Mouse (Mus musculus) CH12.LX (cell line): ENCODE measurements at regions not wholly inside any gene's neighbourhood (a gene's known extent, or its start where the extent isn't known, plus 50 kb on each side); places are given as distances from the start of the nearest gene placed in this dataset.
A peak's percentile ranks its signal among the peaks of the same experiment; 100 is the strongest.

Experiments
- DNase-seq: peaks from one replicate; pipeline ENCODE4 v3.0.0-alpha.2; 2013; ENCODE audit errors: extremely low read depth
- H3K27ac ChIP-seq: 2 replicates; pipeline ENCODE4 v1.5.1; 2012; ENCODE audit warnings: low read depth, mild to moderate bottlenecking, control low read depth, moderate library complexity; ENCODE audit not compliant: insufficient read depth
- H3K27me3 ChIP-seq: replicated peaks from 2 replicates; pipeline ENCODE3; 2012; ENCODE audit warnings: inconsistent platforms
- H3K36me3 ChIP-seq, 2 experiments: replicated peaks in 1 of 2; 2 replicates each; pipeline versions ENCODE3 to v1.6.1; 2012; ENCODE audit warnings: inconsistent platforms in 1 of 2, low read length in 1 of 2, mild to moderate bottlenecking in 1 of 2, mixed read lengths in 1 of 2, moderate library complexity in 1 of 2; ENCODE audit not compliant: control insufficient read depth in 1 of 2, insufficient read depth in 1 of 2
- H3K4me1 ChIP-seq, 2 experiments: 2 replicates each; pipeline ENCODE4 v1.6.1; 2012; ENCODE audit warnings: inconsistent platforms in 1 of 2, moderate library complexity in 1 of 2; ENCODE audit not compliant: insufficient read depth in 2 of 2, control insufficient read depth in 1 of 2
- H3K4me2 ChIP-seq: 2 replicates; pipeline ENCODE4 v1.6.1; 2012; ENCODE audit warnings: low read depth, mild to moderate bottlenecking, control low read depth; ENCODE audit not compliant: poor library complexity, insufficient read depth, severe bottlenecking
- H3K4me3 ChIP-seq, 3 experiments: fragments of 150-350 bp in 1 of 3; sonication (generic) in 1 of 3; replicated peaks in 1 of 3; 2 replicates each; pipeline versions ENCODE3 to v1.5.1; 2011 to 2012; ENCODE audit warnings: low read depth in 2 of 3, low read length in 2 of 3, mild to moderate bottlenecking in 2 of 3, moderate library complexity in 2 of 3, control low read depth in 1 of 3, improper control_type of control experiment in 1 of 3, inconsistent platforms in 1 of 3, mixed read lengths in 1 of 3; ENCODE audit not compliant: poor library complexity in 1 of 3
- H3K79me2 ChIP-seq: replicated peaks from 2 replicates; pipeline ENCODE4 v1.6.1; 2012; ENCODE audit warnings: mild to moderate bottlenecking, moderate library complexity; ENCODE audit not compliant: control insufficient read depth, poor library complexity, insufficient read depth, severe bottlenecking; ENCODE audit errors: extremely low read depth
- H3K9ac ChIP-seq: 2 replicates; pipeline ENCODE4 v1.6.1; 2012; ENCODE audit warnings: low read depth, mild to moderate bottlenecking, control low read depth, moderate library complexity; ENCODE audit not compliant: insufficient read depth
- H3K9me3 ChIP-seq: replicated peaks from 2 replicates; pipeline ENCODE3; 2012; ENCODE audit warnings: low read length, inconsistent platforms, mixed read lengths
- CHD1 ChIP-seq: IDR thresholded peaks from 2 replicates; pipeline ENCODE4 v1.6.1; 2012; ENCODE audit warnings: low read depth, low read length, improper control_type of control experiment, inconsistent platforms
- E2F4 ChIP-seq: IDR thresholded peaks from 2 replicates; pipeline ENCODE4 v1.6.1; 2011; ENCODE audit warnings: low read depth, low read length, improper control_type of control experiment; ENCODE audit not compliant: insufficient replicate concordance
- EP300 ChIP-seq: IDR thresholded peaks from 2 replicates; pipeline ENCODE4 v1.6.1; 2011; ENCODE audit warnings: low read length, improper control_type of control experiment
- GABPA ChIP-seq: IDR thresholded peaks from 2 replicates; pipeline ENCODE4 v1.6.1; 2012; ENCODE audit warnings: low read depth, low read length, improper control_type of control experiment, inconsistent platforms; ENCODE audit not compliant: insufficient replicate concordance
- JUN ChIP-seq: IDR thresholded peaks from 2 replicates; pipeline ENCODE4 v1.6.1; 2011; ENCODE audit warnings: low read depth, mild to moderate bottlenecking, low read length, improper control_type of control experiment, moderate library complexity; ENCODE audit not compliant: insufficient read depth
- MAX ChIP-seq: IDR thresholded peaks from 2 replicates; pipeline ENCODE4 v1.6.1; 2011; ENCODE audit warnings: low read length, improper control_type of control experiment
- MYC ChIP-seq: IDR thresholded peaks from 2 replicates; pipeline ENCODE4 v1.6.1; 2011; ENCODE audit warnings: low read depth, mild to moderate bottlenecking, improper control_type of control experiment, low read length
- PAX5 ChIP-seq: IDR thresholded peaks from 2 replicates; pipeline ENCODE4 v1.6.1; 2012; ENCODE audit warnings: low read length, inconsistent platforms, mixed read lengths
- POLR2A ChIP-seq: IDR thresholded peaks from 2 replicates; pipeline ENCODE4 v1.6.1; 2011; ENCODE audit warnings: low read depth, mild to moderate bottlenecking, improper control_type of control experiment, low read length
- SIN3A ChIP-seq: IDR thresholded peaks from 2 replicates; pipeline ENCODE4 v1.6.1; 2012; ENCODE audit warnings: low read length, improper control_type of control experiment, inconsistent platforms
- SMC3 ChIP-seq: IDR thresholded peaks from 2 replicates; pipeline ENCODE4 v1.6.1; 2011; ENCODE audit warnings: low read depth, low read length, improper control_type of control experiment
- TBP ChIP-seq: conservative IDR thresholded peaks from 2 replicates; pipeline ENCODE4 v1.6.1; 2011; ENCODE audit warnings: low read depth, low read length, improper control_type of control experiment
- ZKSCAN1 ChIP-seq: IDR thresholded peaks from 2 replicates; pipeline ENCODE4 v1.6.1; 2012; ENCODE audit warnings: low read depth, inconsistent platforms, low read length, improper control_type of control experiment, borderline replicate concordance
- ZMIZ1 ChIP-seq: IDR thresholded peaks from 2 replicates; pipeline ENCODE4 v1.6.1; 2012; ENCODE audit warnings: low read depth, mild to moderate bottlenecking, inconsistent platforms, low read length, improper control_type of control experiment
- dilution Hi-C: fragments of 300-500 bp; cut with MboI; formaldehyde crosslinking; loops from 2 replicates; pipeline ENCODE4 v1.14.3; 2020; ENCODE audit warnings: low sequenced_read_pairs; ENCODE audit not compliant: extremely low pct_unique_long_range_greater_than_20kb, extremely low pct_ligation_motif_present
- in situ Hi-C: fragments of 300-500 bp; cut with MboI; formaldehyde crosslinking; loops from 3 replicates; pipeline ENCODE4 v1.14.3; 2019; ENCODE audit warnings: low sequenced_read_pairs, low pct_ligation_motif_present, low pct_unique_long_range_greater_than_20kb, mixed read lengths

DNA sequence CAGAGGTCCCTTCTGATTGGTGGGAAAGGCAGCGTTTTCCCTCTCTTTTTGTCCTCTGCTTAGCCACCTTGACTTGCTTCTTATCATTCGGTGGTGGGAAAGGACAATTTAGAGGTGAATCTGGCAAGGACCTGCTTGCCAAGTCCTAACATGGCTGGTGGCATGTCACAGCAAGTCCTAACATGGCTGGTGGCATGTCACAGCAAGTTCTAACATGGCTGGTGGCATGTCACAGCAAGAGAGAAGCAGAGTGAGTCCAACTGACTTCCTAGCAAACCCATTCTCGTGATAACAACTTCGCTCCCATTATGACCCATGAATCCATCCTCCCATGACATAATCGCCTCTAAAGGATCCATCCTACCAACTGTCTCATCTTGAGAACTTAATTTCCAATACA is 183.1 kb downstream of the Lmo4 start:
- no peaks in the 10 kb centered on the region for H3K9me3 ChIP-seq
- H3K27me3 ChIP-seq = no peaks in the 10 kb centered on the region
- in situ Hi-C loops (no loop called here), dilution Hi-C loops (no loop called here)
- no peak overlapping the region for H3K27ac ChIP-seq
- H3K4me2 ChIP-seq = no peak overlapping the region
- no peaks in the 10 kb centered on the region for H3K36me3 ChIP-seq
- peak; percentile 97 for TF ChIP-seq CHD1
- TF ChIP-seq ZMIZ1 = no peak
- H3K4me3 ChIP-seq = no peak overlapping the region
- DNase-seq = no peak
- no peak overlapping the region for H3K9ac ChIP-seq
- peaks cover 12 to 15% of the 10 kb centered on the region in 2 experiments; a peak in 3 of 4 replicates for H3K4me1 ChIP-seq
- H3K79me2 ChIP-seq = no peaks in the 10 kb centered on the region

DNA sequence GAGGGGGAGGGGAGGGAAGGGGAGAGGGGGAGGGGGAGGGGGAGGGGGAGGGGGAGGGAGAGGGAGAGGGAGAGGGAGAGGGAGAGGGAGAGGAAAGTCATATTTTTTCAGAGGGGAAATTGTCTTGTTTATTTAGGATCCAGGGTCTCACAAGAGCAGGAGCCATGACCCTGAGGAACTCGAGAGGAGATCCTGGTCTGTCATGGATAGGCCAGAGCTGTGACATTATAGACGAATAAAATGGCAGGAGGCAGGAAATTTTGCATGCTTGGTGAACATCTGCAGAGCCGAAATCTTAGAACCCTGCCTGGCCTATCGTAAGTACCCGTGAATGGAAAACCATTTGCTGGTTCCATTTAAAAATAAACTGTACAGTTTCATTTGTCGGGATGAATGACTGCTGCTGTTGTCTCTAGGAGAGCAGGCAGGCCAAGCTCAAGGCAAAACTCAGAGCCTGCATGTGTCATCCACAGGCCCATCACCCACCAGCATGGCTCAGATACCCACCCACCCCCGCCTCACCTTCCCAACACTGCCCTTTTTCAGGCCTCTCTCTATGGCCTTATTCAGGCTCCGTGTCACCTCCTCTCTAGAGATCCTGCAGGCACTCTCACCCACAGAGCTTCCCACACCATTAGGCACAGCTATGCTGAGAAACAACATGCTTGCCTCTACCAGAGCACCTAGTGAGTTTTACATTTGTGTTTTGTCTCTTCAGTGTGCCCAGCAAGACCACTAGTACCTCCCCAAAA is 184.7 kb downstream of the Lmo4 start:
- Histone ChIP-seq H3K4me1 (peaks cover 7 to 11% of the 10 kb centered on the region in 2 experiments; a peak in 3 of 4 replicates), H3K4me3 (no peak overlapping the region), H3K27ac (no peak overlapping the region), H3K79me2 (no peaks in the 10 kb centered on the region), H3K36me3 (no peaks in the 10 kb centered on the region), H3K27me3 (no peaks in the 10 kb centered on the region), H3K9me3 (no peaks in the 10 kb centered on the region), H3K4me2 (no peak overlapping the region), H3K9ac (no peak overlapping the region)
- TF ChIP-seq POLR2A (no peak), ZKSCAN1 (no peak), TBP (no peak)
- DNase-seq = peak; percentile 18
- in situ Hi-C loops = no loop called here
- dilution Hi-C loops = no loop called here

DNA sequence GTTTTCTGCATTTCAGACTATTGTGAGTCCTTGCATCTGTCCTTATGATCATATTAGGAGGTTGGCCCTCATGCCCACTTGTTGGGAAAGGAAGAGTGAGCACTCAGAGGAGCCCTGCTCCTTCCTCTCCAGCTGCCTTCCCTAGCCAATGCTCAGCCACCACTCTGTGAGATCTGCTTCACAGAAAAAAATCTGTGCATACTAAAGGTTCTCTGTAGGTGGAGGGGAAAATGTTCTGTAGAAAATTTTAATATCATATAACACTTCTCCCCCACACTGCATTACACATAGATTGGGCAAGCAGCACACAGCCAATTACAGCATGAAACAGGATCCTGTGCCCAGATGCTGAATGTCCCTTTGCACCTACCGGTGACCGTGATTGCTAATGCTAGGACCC is 185.7 kb downstream of the Lmo4 start:
- DNase-seq = no peak
- no peak for TF ChIP-seq E2F4
- TF ChIP-seq MAX = no peak
- no peak for TF ChIP-seq SIN3A
- no peak for TF ChIP-seq PAX5
- no peak for TF ChIP-seq CHD1
- no peak for TF ChIP-seq EP300
- no peak for TF ChIP-seq MYC
- no peak for TF ChIP-seq SMC3
- no peak for TF ChIP-seq JUN
- TF ChIP-seq GABPA = no peak
- no peaks in the 10 kb centered on the region for H3K9me3 ChIP-seq
- no peaks in the 10 kb centered on the region for H3K36me3 ChIP-seq
- peaks cover 7 to 11% of the 10 kb centered on the region in 2 experiments; a peak in 3 of 4 replicates for H3K4me1 ChIP-seq
- H3K27me3 ChIP-seq = no peaks in the 10 kb centered on the region
- no peak overlapping the region for H3K4me2 ChIP-seq
- dilution Hi-C loops = no loop called here
- H3K4me3 ChIP-seq = no peak overlapping the region
- in situ Hi-C loops = no loop called here
- H3K79me2 ChIP-seq = no peaks in the 10 kb centered on the region
- no peak overlapping the region for H3K27ac ChIP-seq
- no peak overlapping the region for H3K9ac ChIP-seq
